Comparison of ENCODE assay signal across 1 mouse cellular context in the genomic region with DNA sequence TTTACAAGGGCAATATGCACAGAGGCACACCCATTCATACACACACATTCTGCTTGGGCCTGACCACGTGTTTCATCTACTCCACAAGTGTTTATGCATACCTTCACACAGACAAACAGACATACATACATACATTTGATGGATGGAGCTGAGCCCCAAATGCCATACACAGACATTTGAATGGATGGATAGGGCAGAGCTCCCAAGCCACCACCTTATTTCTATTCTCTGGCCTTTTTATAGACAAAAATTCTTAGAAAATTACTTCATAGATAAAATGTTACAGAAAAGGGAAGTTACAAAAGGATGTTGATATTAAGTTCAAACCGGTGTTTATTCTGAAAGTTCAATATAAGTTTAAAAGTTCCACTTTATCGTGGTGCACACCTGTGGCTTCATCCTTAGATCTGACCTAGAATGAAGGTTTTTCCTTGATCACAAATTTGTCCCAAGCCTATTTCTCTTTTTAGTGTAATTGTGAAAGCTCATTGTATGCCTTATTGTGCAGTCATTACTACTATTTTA.
TF ChIP-seq lines count a peak whose summit lies in the region.

No protein-coding gene starts in this region.

TF ChIP-seq in MEL, 35 proteins besides CTCF, POLR2A, EP300 and RAD21 (continued from another document):
- TF ChIP-seq GABPA (IDR thresholded peaks at IDR 0.05; ENCODE audit: low read depth, low read length) (no peak), ZNF384 (IDR thresholded peaks at IDR 0.05; ENCODE audit: low read depth, low read length) (no peak), ZMIZ1 (IDR thresholded peaks at IDR 0.05; ENCODE audit: low read depth, low read length) (no peak), TBP (IDR thresholded peaks at IDR 0.05; ENCODE audit: low read depth, low read length) (no peak)
